Mouse (Mus musculus) liver, adult 2 months (tissue): ENCODE results near the gene Ndufb10. TPM values are rescaled to one million over a fixed set of nuclear protein-coding genes. Genes with fewer than 3 reads are reported as not detected.

Experiments used
- DNase-seq: peaks from one replicate; pipeline ENCODE4 v3.0.0-alpha.2; 2011; ENCODE audit warnings: low read depth, low spot score; ENCODE audit errors: extremely low read depth
- H3K27ac ChIP-seq: fragments of 200-500 bp; replicated peaks from 2 replicates; pipeline ENCODE4 v1.5.1; 2012; ENCODE audit warnings: low read depth, mild to moderate bottlenecking, control low read depth, inconsistent platforms, low read length; ENCODE audit not compliant: insufficient read depth
- H3K27me3 ChIP-seq: fragments of 200-500 bp; 2 replicates; pipeline ENCODE4 v1.6.1; 2012; ENCODE audit warnings: mild to moderate bottlenecking, moderate library complexity, low read length, inconsistent platforms; ENCODE audit not compliant: control insufficient read depth, insufficient read depth
- H3K36me3 ChIP-seq: fragments of 200-500 bp; 2 replicates; pipeline ENCODE4 v1.6.1; 2012; ENCODE audit warnings: low read length, inconsistent platforms; ENCODE audit not compliant: control insufficient read depth, insufficient read depth
- H3K4me1 ChIP-seq: fragments of 200-500 bp; 2 replicates; pipeline ENCODE4 v1.6.1; 2011; ENCODE audit warnings: low read length; ENCODE audit not compliant: control insufficient read depth, insufficient read depth
- H3K4me3 ChIP-seq: fragments of 200-500 bp; 2 replicates; pipeline ENCODE4 v1.5.1; 2011; ENCODE audit warnings: low read depth, mild to moderate bottlenecking, control low read depth, low read length, moderate library complexity; ENCODE audit not compliant: insufficient read depth
- H3K79me2 ChIP-seq: fragments of 200-500 bp; 2 replicates; pipeline ENCODE4 v1.6.1; 2012; ENCODE audit warnings: inconsistent platforms, mild to moderate bottlenecking, low read length, moderate library complexity; ENCODE audit not compliant: control insufficient read depth, insufficient read depth
- H3K9ac ChIP-seq: fragments of 200-500 bp; 2 replicates; pipeline ENCODE4 v1.6.1; 2012; ENCODE audit warnings: low read depth, mild to moderate bottlenecking, control low read depth, inconsistent platforms, low read length
- CTCF ChIP-seq: fragments of 200-500 bp; IDR thresholded peaks from 2 replicates; pipeline ENCODE4 v1.5.1; 2011; ENCODE audit warnings: low read depth, low read length, control low read depth
- POLR2A ChIP-seq: fragments of 200-500 bp; IDR thresholded peaks from 2 replicates; pipeline ENCODE4 v1.6.1; 2011; ENCODE audit warnings: low read length, control low read depth; ENCODE audit not compliant: insufficient read depth; ENCODE audit errors: extremely low read depth
- WGBS: fragments of 180-500 bp; shearing (Covaris S2); methylation state at CpG from one replicate; pipeline ENCODE4 v1.1.7; 2018; 5-methylcytosine and 5-hydroxymethylcytosine counted together
- polyA plus RNA-seq: library from polyadenylated mRNA; depleted of rRNA; stranded (reverse); fragments of >200 nt; gene quantifications from 2 replicates; pipeline ENCODE4 v1.2.3, GENCODE M21; 2012
- total RNA-seq: library from RNA; depleted of rRNA; stranded (reverse); fragments of >200 nt; gene quantifications from 2 replicates; pipeline ENCODE4 v1.2.3, GENCODE M21; 2014

The Ndufb10 gene
- total and polyA plus RNA-seq, 2 experiments = 290 to 300 TPM

DNA sequence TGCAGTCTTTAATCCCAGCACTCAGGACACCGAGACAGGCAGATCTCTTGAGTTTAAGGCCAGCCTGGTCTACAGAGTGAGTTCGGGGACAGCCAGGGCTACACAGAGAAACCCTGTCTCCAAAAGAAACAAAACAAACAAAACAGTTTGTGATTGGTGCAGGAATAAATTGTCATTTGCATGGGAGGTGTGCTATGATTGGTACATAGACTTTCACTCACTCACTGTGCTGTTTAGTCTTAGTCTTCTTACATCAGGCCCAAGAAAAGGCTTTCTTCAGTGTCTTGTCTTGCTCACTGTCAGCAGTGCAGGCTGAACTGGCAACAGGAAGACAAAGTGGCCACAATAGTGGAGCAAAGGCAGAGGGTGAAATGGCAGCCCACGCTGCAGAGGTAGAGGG lies 20.1 kb upstream of the Ndufb10 start:
- peak overlapping the region; percentile 41 for H3K9ac ChIP-seq
- peak overlapping the region; percentile 88 for H3K27ac ChIP-seq
- H3K27me3 ChIP-seq = no peaks in the 10 kb centered on the region
- H3K4me1 ChIP-seq = peaks cover 30% of the 10 kb centered on the region
- TF ChIP-seq POLR2A = no peak
- TF ChIP-seq CTCF = no peak
- no peak overlapping the region for H3K4me3 ChIP-seq
- no peaks in the 10 kb centered on the region for H3K79me2 ChIP-seq
- peaks cover 15% of the 10 kb centered on the region; the same call in 1 of the 2 replicates for H3K36me3 ChIP-seq
- peak; percentile 57 for DNase-seq
- 50% methylated on average over 3 of the region's 3 CpGs for WGBS

- H3K27ac ChIP-seq = peak overlapping the region; percentile 88
- no peak overlapping the region for H3K4me3 ChIP-seq
- H3K27me3 ChIP-seq = no peaks in the 10 kb centered on the region
- H3K79me2 ChIP-seq = no peaks in the 10 kb centered on the region
- peak; percentile 34 for DNase-seq
- TF ChIP-seq CTCF = no peak
- no peak for TF ChIP-seq POLR2A
- H3K9ac ChIP-seq = peak overlapping the region; percentile 42
- H3K36me3 ChIP-seq = peaks cover 15% of the 10 kb centered on the region; the same call in 1 of the 2 replicates
- WGBS = 52% methylated on average over 5 of the region's 5 CpGs
- peaks cover 34% of the 10 kb centered on the region for H3K4me1 ChIP-seq
Measured at GRCm38 (mm10) chr17:24743896-24744295, 19.6 kb upstream of the Ndufb10 start.

- Histone ChIP-seq H3K36me3 (peaks cover 15% of the 10 kb centered on the region; the same call in 1 of the 2 replicates), H3K9ac (peak overlapping the region; percentile 20; the same call in 1 of the 2 replicates), H3K79me2 (no peaks in the 10 kb centered on the region; the same call in 1 of the 2 replicates), H3K27ac (peak overlapping the region; percentile 88), H3K4me3 (no peak overlapping the region), H3K27me3 (no peaks in the 10 kb centered on the region), H3K4me1 (peaks cover 34% of the 10 kb centered on the region)
- WGBS = 16% methylated on average over 8 of the region's 8 CpGs
- DNase-seq = peak; percentile 99
- TF ChIP-seq CTCF = no peak
Measured at GRCm38 (mm10) chr17:24742307-24742706, 18.0 kb upstream of the Ndufb10 start.

DNA sequence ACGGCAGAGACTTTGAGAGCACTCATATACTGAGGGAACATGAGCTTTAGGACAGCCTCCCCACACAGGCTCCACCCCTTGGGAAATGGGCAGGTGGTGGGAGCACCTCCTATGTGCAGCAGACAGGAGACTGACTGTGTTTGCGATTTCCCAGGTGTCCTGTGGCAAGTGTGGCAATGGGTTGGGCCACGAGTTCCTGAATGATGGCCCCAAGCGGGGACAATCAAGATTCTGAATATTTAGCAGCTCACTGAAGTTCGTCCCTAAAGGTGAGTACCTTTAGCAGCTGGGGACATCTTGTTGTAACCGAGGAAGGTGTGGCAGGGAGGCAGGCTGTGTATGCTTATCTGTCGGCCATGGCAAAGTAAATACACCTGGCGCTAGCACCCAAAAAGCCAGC lies 15.6 kb upstream of the Ndufb10 start:
- Histone ChIP-seq H3K4me1 (peaks cover 38% of the 10 kb centered on the region), H3K27ac (peak overlapping the region; percentile 35), H3K79me2 (no peaks in the 10 kb centered on the region; the same call in 1 of the 2 replicates), H3K4me3 (no peak overlapping the region), H3K36me3 (peaks cover 15% of the 10 kb centered on the region; the same call in 1 of the 2 replicates), H3K9ac (peak overlapping the region; percentile 12; the same call in 1 of the 2 replicates), H3K27me3 (no peaks in the 10 kb centered on the region)
- peak; percentile 60 for DNase-seq
- TF ChIP-seq POLR2A (no peak), CTCF (no peak)
- 28% methylated on average over 8 of the region's 8 CpGs for WGBS

DNA sequence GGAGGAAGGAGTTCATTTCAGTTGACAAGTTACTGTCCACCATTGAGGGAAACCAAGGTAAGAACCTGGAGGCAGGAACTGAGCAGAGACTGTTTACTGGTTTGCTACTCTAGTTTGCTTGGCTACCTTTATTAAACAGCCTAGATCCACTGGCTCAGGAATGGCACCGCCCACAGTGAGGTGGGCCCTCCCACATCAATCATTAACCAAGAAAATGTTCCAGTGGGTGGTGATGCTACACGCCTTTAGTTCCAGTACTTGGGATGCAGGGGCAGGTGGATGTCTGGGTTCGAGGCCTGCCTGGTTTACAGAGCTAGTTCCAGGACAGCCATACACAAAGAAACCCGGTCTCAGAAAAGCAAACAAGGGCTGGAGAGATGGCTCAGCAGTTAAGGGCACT lies 14.0 kb upstream of the Ndufb10 start:
- H3K4me1 ChIP-seq = peaks cover 31% of the 10 kb centered on the region
- H3K36me3 ChIP-seq = peaks cover 14% of the 10 kb centered on the region; the same call in 1 of the 2 replicates
- no peaks in the 10 kb centered on the region; the same call in 1 of the 2 replicates for H3K79me2 ChIP-seq
- no peaks in the 10 kb centered on the region for H3K27me3 ChIP-seq
- H3K27ac ChIP-seq = peak overlapping the region; percentile 99
- 38% methylated on average over 4 of the region's 4 CpGs for WGBS
- 0 out of 2 replicates have a peak, but pooled peaks have one; percentile 30 for TF ChIP-seq POLR2A
- no peak for TF ChIP-seq CTCF
- peak; percentile 92 for DNase-seq
- peak overlapping the region; percentile 91 for H3K4me3 ChIP-seq
- peak overlapping the region; percentile 93; the same call in 1 of the 2 replicates for H3K9ac ChIP-seq

DNA sequence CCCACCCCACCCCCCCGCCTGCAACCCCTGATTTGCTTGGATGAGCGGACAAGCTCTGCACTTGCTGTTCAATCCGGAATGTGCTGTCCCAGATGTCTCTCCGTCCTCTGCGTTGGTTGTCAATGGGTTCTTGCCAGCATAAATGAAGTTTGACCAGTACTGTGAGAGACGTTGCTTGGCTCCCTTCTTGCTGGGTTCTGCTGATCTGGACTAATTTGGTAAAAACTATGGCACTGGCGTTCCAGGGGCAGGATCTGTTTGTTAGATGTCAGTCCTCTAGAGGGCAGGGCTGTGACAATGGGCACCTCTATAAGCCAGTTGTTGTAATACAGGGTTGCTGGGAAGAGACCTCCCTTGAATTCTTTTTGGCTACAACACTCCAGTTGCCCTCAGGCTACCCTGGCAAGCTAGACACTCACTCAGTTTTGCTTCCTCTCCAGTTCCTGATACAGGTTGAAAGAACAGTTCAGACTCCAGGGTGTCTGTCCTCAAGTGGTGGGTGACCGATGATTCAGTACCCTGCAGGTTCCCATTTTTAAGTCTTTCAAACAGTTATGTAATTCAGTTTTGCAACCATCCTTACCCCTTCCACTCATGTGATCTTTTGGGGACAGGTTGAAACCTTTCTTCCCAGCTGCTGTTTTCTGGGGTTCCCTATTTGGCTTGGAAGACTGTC lies 13.0 kb upstream of the Ndufb10 start:
- peak overlapping the region; percentile 93 for H3K9ac ChIP-seq
- H3K27ac ChIP-seq = peak overlapping the region; percentile 99
- peaks cover 25% of the 10 kb centered on the region for H3K4me1 ChIP-seq
- no peaks in the 10 kb centered on the region for H3K27me3 ChIP-seq
- H3K4me3 ChIP-seq = peak overlapping the region; percentile 91
- peaks cover 13% of the 10 kb centered on the region; the same call in 1 of the 2 replicates for H3K36me3 ChIP-seq
- DNase-seq = peak; percentile 91
- WGBS = 4% methylated on average over 8 of the region's 8 CpGs
- TF ChIP-seq CTCF = no peak
- TF ChIP-seq POLR2A = 0 out of 2 replicates have a peak, but pooled peaks have one; percentile 6
- no peaks in the 10 kb centered on the region; the same call in 1 of the 2 replicates for H3K79me2 ChIP-seq
